Comparison of ENCODE assay signal across 10 mouse cellular contexts in genomic region chr2:129514923-129515920, GRCm38 (mm10). TPM values are rescaled to one million over a fixed set of nuclear protein-coding genes. Genes with fewer than 3 reads are reported as not detected.
DNase-seq lines count a peak whose midpoint lies in the region; ATAC-seq lines count a peak whose summit lies in the region.
"Had no signal": no experiment of that assay in that cellular context is flagged by ENCODE, and none has a peak within 500 bp of the region (broad histone marks: within the 10 kb centered on the region; RNA-seq: fewer than 3 reads in every experiment).

No protein-coding gene starts in this region.

- DNase-seq in cerebellum, adult 8-10 months: peak; percentile 15
- DNase-seq in cerebellum, adult 9-10 months: no peak
- DNase-seq in limb, embryonic 11.5 days (ENCODE audit: low spot score): peak; percentile 20
- no peak for DNase-seq in limb, embryonic 10.5 days (ENCODE audit: low spot score)
- no peak for DNase-seq in liver, embryonic 13.5 days
- DNase-seq in spleen, postnatal 4 days (ENCODE audit: low spot score in 2 of 2): peak; percentile 23 to 66
- no peak for DNase-seq in thymus, postnatal 25 days
- no peak for DNase-seq in adipocyte (ENCODE audit: low spot score)
- DNase-seq: embryo, embryonic 11 days had no signal

- ATAC-seq in limb, embryonic 11.5 days (ENCODE audit: insufficient number of reproducible peaks, low FRiP score, low TSS enrichment, low read depth): no peak
- ATAC-seq in liver, embryonic 13.5 days (ENCODE audit: low read depth): peak; percentile 43; the same call in 1 of the 2 replicates
- ATAC-seq: intestine, embryonic 15.5 days had no signal

- H3K36me3 ChIP-seq in limb, embryonic 11.5 days (ENCODE audit: control insufficient read depth, insufficient read depth, low read length): no peaks in the 10 kb centered on the region
- no peaks in the 10 kb centered on the region for H3K36me3 ChIP-seq in limb, embryonic 10.5 days
- no peaks in the 10 kb centered on the region for H3K36me3 ChIP-seq in liver, embryonic 13.5 days
- H3K36me3 ChIP-seq: intestine, embryonic 15.5 days had no signal

- H3K27ac ChIP-seq in limb, embryonic 11.5 days (replicated peaks; ENCODE audit: low read depth, low read length): no peak overlapping the region
- H3K27ac ChIP-seq in limb, embryonic 10.5 days: no peak overlapping the region
- H3K27ac ChIP-seq in liver, embryonic 13.5 days: peak overlapping the region; percentile 63
- H3K27ac ChIP-seq: intestine, embryonic 15.5 days had no signal

- no peaks in the 10 kb centered on the region for H3K27me3 ChIP-seq in limb, embryonic 11.5 days (ENCODE audit: control insufficient read depth, insufficient read depth, low read length)
- no peaks in the 10 kb centered on the region for H3K27me3 ChIP-seq in limb, embryonic 10.5 days (ENCODE audit: low read depth, poor library complexity, severe bottlenecking)
- no peaks in the 10 kb centered on the region for H3K27me3 ChIP-seq in liver, embryonic 13.5 days
- H3K27me3 ChIP-seq: intestine, embryonic 15.5 days had no signal

- H3K9ac ChIP-seq in limb, embryonic 11.5 days (ENCODE audit: low read length): no peak overlapping the region
- no peak overlapping the region for H3K9ac ChIP-seq in liver, embryonic 13.5 days
- H3K9ac ChIP-seq: intestine, embryonic 15.5 days had no signal

- WGBS in limb, embryonic 11.5 days: 63% methylated on average over 16 of the region's 16 CpGs
- 63% methylated on average over 16 of the region's 16 CpGs for WGBS in limb, embryonic 10.5 days
- 44% methylated on average over 16 of the region's 16 CpGs for WGBS in liver, embryonic 13.5 days (ENCODE audit: insufficient replicate concordance)

- H3K4me2 ChIP-seq in limb, embryonic 11.5 days (ENCODE audit: low read depth, severe bottlenecking): no peak overlapping the region
- no peak overlapping the region for H3K4me2 ChIP-seq in liver, embryonic 13.5 days
- H3K4me2 ChIP-seq: intestine, embryonic 15.5 days had no signal

- H3K4me3 ChIP-seq in limb, embryonic 11.5 days (ENCODE audit: low read depth, low read length): no peak overlapping the region
- H3K4me3 ChIP-seq in limb, embryonic 10.5 days: no peak overlapping the region
- no peak overlapping the region for H3K4me3 ChIP-seq in liver, embryonic 13.5 days (replicated peaks)
- H3K4me3 ChIP-seq: intestine, embryonic 15.5 days had no signal

- H3K4me1 ChIP-seq in limb, embryonic 11.5 days (ENCODE audit: control insufficient read depth, insufficient read depth, low read length): no peaks in the 10 kb centered on the region; the same call in 1 of the 2 replicates
- H3K4me1 ChIP-seq in limb, embryonic 10.5 days: peaks cover 18% of the 10 kb centered on the region
- no peaks in the 10 kb centered on the region for H3K4me1 ChIP-seq in liver, embryonic 13.5 days (replicated peaks)
- H3K4me1 ChIP-seq: intestine, embryonic 15.5 days had no signal

- no peaks in the 10 kb centered on the region for H3K9me3 ChIP-seq in limb, embryonic 11.5 days (ENCODE audit: control insufficient read depth, low read length)
- H3K9me3 ChIP-seq in limb, embryonic 10.5 days (replicated peaks): no peaks in the 10 kb centered on the region
- H3K9me3 ChIP-seq in liver, embryonic 13.5 days (replicated peaks): no peaks in the 10 kb centered on the region
- H3K9me3 ChIP-seq: intestine, embryonic 15.5 days had no signal

RNA-seq across cellular contexts. Expression of gene F830045P16Rik, which starts 21.2 kb away (rescaled TPM):
- polyA plus RNA-seq in limb, embryonic 11.5 days (2014; fragmentation: Nextera tagmentation; extraction: Ambion mirVana): not detected in 2 replicates
- polyA plus RNA-seq in limb, embryonic 10.5 days (2016; fragmentation: Nextera tagmentation; extraction: Ambion mirVana): not detected in 2 replicates
- polyA plus RNA-seq in liver, embryonic 13.5 days (2015; fragmentation: Nextera tagmentation; extraction: Ambion mirVana): 0.06 TPM in 1 of 2 replicates, not detected in the other
- polyA plus RNA-seq: intestine, embryonic 15.5 days had no signal

Comparison
In these comparisons a context has a peak if more than half of its experiments do, and no peak if none do; other contexts are left out.
1. DNase-seq: peak in cerebellum, adult 8-10 months (single experiment), limb, embryonic 11.5 days (single experiment) and spleen, postnatal 4 days (2 of 2); none in cerebellum, adult 9-10 months (single experiment), limb, embryonic 10.5 days (single experiment), liver, embryonic 13.5 days (single experiment), thymus, postnatal 25 days (single experiment) and adipocyte (single experiment).